Mouse (Mus musculus) CH12.LX (cell line): Measurements from ENCODE around the gene Mstn.

Source experiments
- CTCF ChIP-seq, 2 experiments: IDR thresholded peaks in 1 of 2; conservative IDR thresholded peaks in 1 of 2; 2 replicates each; pipeline ENCODE4 v1.5.1; 2011 to 2012; ENCODE audit warnings: low read depth in 2 of 2, low read length in 2 of 2, improper control_type of control experiment in 1 of 2, inconsistent platforms in 1 of 2, mild to moderate bottlenecking in 1 of 2, moderate library complexity in 1 of 2
- EP300 ChIP-seq: IDR thresholded peaks from 2 replicates; pipeline ENCODE4 v1.6.1; 2011; ENCODE audit warnings: low read length, improper control_type of control experiment
- JUND ChIP-seq: conservative IDR thresholded peaks from 2 replicates; pipeline ENCODE4 v1.6.1; 2011; ENCODE audit warnings: low read depth, low read length, improper control_type of control experiment
- MAX ChIP-seq: IDR thresholded peaks from 2 replicates; pipeline ENCODE4 v1.6.1; 2011; ENCODE audit warnings: low read length, improper control_type of control experiment
- NELFE ChIP-seq: IDR thresholded peaks from 2 replicates; pipeline ENCODE4 v1.6.1; 2011; ENCODE audit warnings: low read depth, low read length, improper control_type of control experiment
- ZKSCAN1 ChIP-seq: IDR thresholded peaks from 2 replicates; pipeline ENCODE4 v1.6.1; 2012; ENCODE audit warnings: low read depth, inconsistent platforms, low read length, improper control_type of control experiment, borderline replicate concordance

GRCm38 (mm10) chr1:53060499-53060898 is 941 bp upstream of the Mstn start:
- no peak for TF ChIP-seq NELFE
- no peak for TF ChIP-seq ZKSCAN1
- no peak for TF ChIP-seq CTCF (conservative IDR thresholded peaks at IDR 0.05 in 1 of 2, IDR thresholded peaks at IDR 0.05 in 1 of 2; ENCODE audit: low read depth in 2 of 2, low read length in 2 of 2)
- no peak for TF ChIP-seq EP300
- no peak for TF ChIP-seq JUND
- no peak for TF ChIP-seq MAX
